Comparison of ENCODE assay signal across 24 mouse cellular contexts in genomic region chr1:40670025-40670424, GRCm38 (mm10). TPM values are rescaled to one million over a fixed set of nuclear protein-coding genes. Genes with fewer than 3 reads are reported as not detected.
A peak's percentile ranks its signal among the peaks of the same experiment; 100 is the strongest.
DNase-seq lines count a peak whose midpoint lies in the region; ATAC-seq and TF ChIP-seq lines count a peak whose summit lies in the region.
"Had no signal": no experiment of that assay in that cellular context is flagged by ENCODE, and none has a peak within 500 bp of the region (broad histone marks: within the 10 kb centered on the region; RNA-seq: fewer than 3 reads in every experiment).

No protein-coding gene starts in this region.

- H3K27me3 ChIP-seq in heart, embryonic 12.5 days (replicated peaks), result peaks cover 16% of the 10 kb centered on the region; the same call in 1 of the 2 replicates
- H3K27me3 ChIP-seq in heart, embryonic 15.5 days, result 0 out of 2 replicates have a peak, but pooled peaks cover 3% of the 10 kb centered on the region
- no peaks in the 10 kb centered on the region for H3K27me3 ChIP-seq in cerebellum, adult 2 months (ENCODE audit: control insufficient read depth, insufficient read depth, low read length)
- H3K27me3 ChIP-seq: forebrain, embryonic 13.5 days; hindbrain, embryonic 12.5 days; hindbrain, embryonic 15.5 days; intestine, embryonic 15.5 days; kidney, embryonic 15.5 days had no signal

- TF ChIP-seq POLR2A in cerebellum, adult 2 months (IDR thresholded peaks at IDR 0.05; ENCODE audit: borderline replicate concordance, insufficient read depth, low read length), result no peak

- H3K27ac ChIP-seq in heart, embryonic 12.5 days (ENCODE audit: poor library complexity, severe bottlenecking), result no peak overlapping the region
- H3K27ac ChIP-seq in heart, embryonic 15.5 days, result peak overlapping the region; percentile 24; the same call in 1 of the 2 replicates
- H3K27ac ChIP-seq in cerebellum, adult 2 months (ENCODE audit: insufficient read depth, low read length), result no peak overlapping the region
- H3K27ac ChIP-seq: forebrain, embryonic 10.5 days; forebrain, embryonic 13.5 days; hindbrain, embryonic 12.5 days; hindbrain, embryonic 15.5 days; intestine, embryonic 15.5 days; kidney, embryonic 15.5 days had no signal

- TF ChIP-seq CTCF in cerebellum, adult 2 months (IDR thresholded peaks at IDR 0.05; ENCODE audit: borderline replicate concordance, insufficient read depth, low read depth, low read length), result no peak

- peak; percentile 72 to 75 for DNase-seq in heart, adult 18-20 months
- peak; percentile 56 for DNase-seq in heart, adult 9 months (ENCODE audit: low spot score in 2 of 2)
- DNase-seq in heart, postnatal 10 days, result peak; percentile 69 to 73
- no peak for DNase-seq in cerebellum, adult 2 months
- no peak for DNase-seq in layer of hippocampus, postnatal 10 days (ENCODE audit: low spot score in 2 of 2)
- DNase-seq: adrenal gland, adult 2 months; adrenal gland, postnatal 14 days; cerebellum, adult 11-12 months; cerebellum, adult 9-10 months; cerebellum, postnatal 14 days; gastrocnemius, postnatal 14 days; kidney, adult 11 months; kidney, adult 8-10 months had no signal

- no peak overlapping the region for H3K9ac ChIP-seq in heart, embryonic 12.5 days
- H3K9ac ChIP-seq in heart, embryonic 15.5 days, result no peak overlapping the region
- H3K9ac ChIP-seq: forebrain, embryonic 13.5 days; hindbrain, embryonic 12.5 days; hindbrain, embryonic 15.5 days; intestine, embryonic 15.5 days; kidney, embryonic 15.5 days had no signal

- H3K9me3 ChIP-seq in heart, embryonic 12.5 days (replicated peaks), result peaks cover 5% of the 10 kb centered on the region; the same call in 1 of the 2 replicates
- no peaks in the 10 kb centered on the region for H3K9me3 ChIP-seq in heart, embryonic 15.5 days (replicated peaks)
- H3K9me3 ChIP-seq: forebrain, embryonic 13.5 days; hindbrain, embryonic 15.5 days; intestine, embryonic 15.5 days; kidney, embryonic 15.5 days had no signal

- intact Hi-C loops in heart, postnatal 10 days (cut with DNase I), result no loop called here

- 0 out of 2 replicates have a peak, but pooled peaks cover 4% of the 10 kb centered on the region for H3K4me1 ChIP-seq in heart, embryonic 12.5 days (replicated peaks)
- H3K4me1 ChIP-seq in heart, embryonic 15.5 days (replicated peaks), result peaks cover 7% of the 10 kb centered on the region; the same call in 1 of the 2 replicates
- H3K4me1 ChIP-seq in cerebellum, adult 2 months (ENCODE audit: control insufficient read depth, insufficient read depth, low read length), result no peaks in the 10 kb centered on the region
- H3K4me1 ChIP-seq: forebrain, embryonic 10.5 days; forebrain, embryonic 13.5 days; hindbrain, embryonic 12.5 days; hindbrain, embryonic 15.5 days; intestine, embryonic 15.5 days had no signal

- 52% methylated on average over 3 of the region's 3 CpGs for WGBS in heart, embryonic 12.5 days
- WGBS in heart, embryonic 15.5 days, result 37% methylated on average over 3 of the region's 3 CpGs
- 84% methylated on average over 3 of the region's 3 CpGs for WGBS in cerebellum, adult 2 months

- no peak overlapping the region for H3K4me3 ChIP-seq in heart, embryonic 12.5 days
- H3K4me3 ChIP-seq in heart, embryonic 15.5 days, result no peak overlapping the region
- H3K4me3 ChIP-seq in cerebellum, adult 2 months (replicated peaks; ENCODE audit: insufficient read depth, low read depth, low read length), result no peak overlapping the region
- H3K4me3 ChIP-seq: forebrain, embryonic 10.5 days; forebrain, embryonic 13.5 days; hindbrain, embryonic 12.5 days; hindbrain, embryonic 15.5 days; intestine, embryonic 15.5 days; kidney, embryonic 15.5 days had no signal

- ATAC-seq in heart, embryonic 12.5 days (ENCODE audit: insufficient number of reproducible peaks, low FRiP score), result no peak
- ATAC-seq in heart, embryonic 15.5 days (replicated peaks; ENCODE audit: insufficient number of reproducible peaks, insufficient read depth, low FRiP score, low read depth), result 0 out of 2 replicates have a peak, but pooled peaks have one; percentile 50
- ATAC-seq: CD4-positive, CD25-positive, alpha-beta regulatory T cell, adult 4 months; forebrain, embryonic 13.5 days; forebrain, embryonic 16.5 days; intestine, embryonic 15.5 days had no signal

- no peaks in the 10 kb centered on the region for H3K36me3 ChIP-seq in heart, embryonic 12.5 days
- H3K36me3 ChIP-seq in heart, embryonic 15.5 days, result no peaks in the 10 kb centered on the region
- H3K36me3 ChIP-seq: forebrain, embryonic 10.5 days; hindbrain, embryonic 12.5 days; hindbrain, embryonic 15.5 days; intestine, embryonic 15.5 days; kidney, embryonic 15.5 days had no signal

- no peak overlapping the region for H3K4me2 ChIP-seq in heart, embryonic 12.5 days
- no peak overlapping the region for H3K4me2 ChIP-seq in heart, embryonic 15.5 days
- H3K4me2 ChIP-seq: forebrain, embryonic 13.5 days; hindbrain, embryonic 12.5 days; hindbrain, embryonic 15.5 days; intestine, embryonic 15.5 days; kidney, embryonic 15.5 days had no signal

RNA-seq across cellular contexts. Expression of gene Slc9a2, which starts 10.3 kb away (rescaled TPM):
- total RNA-seq in heart, adult 18-20 months (2021), result 1 to 10 TPM; 2.7 to 2.8 TPM
- 0.04 and 0.05 TPM in 2 replicates for polyA plus RNA-seq in heart, embryonic 12.5 days (2016; fragmentation: Nextera tagmentation; extraction: Ambion mirVana)
- 0.37 and 0.67 TPM in 2 replicates for polyA plus RNA-seq in heart, embryonic 15.5 days (2015; fragmentation: Nextera tagmentation; extraction: Ambion mirVana)
- total RNA-seq in heart, postnatal 10 days (2021), result under 1 TPM; 0.50 to 0.84 TPM
- polyA plus RNA-seq in cerebellum, adult 2 months (2012; rRNA removed), result 0.92 and 1.4 TPM in 2 replicates
- total RNA-seq in layer of hippocampus, postnatal 10 days (2021), result 10 to 100 TPM; 14.9 to 16.2 TPM
- total RNA-seq: adrenal gland, postnatal 14 days; MEL had no signal
- polyA plus RNA-seq: CD4-positive, CD25-positive, alpha-beta regulatory T cell, adult 4 months; forebrain, embryonic 10.5 days had no signal

Comparison
In these comparisons a context has a peak if more than half of its experiments do, and no peak if none do; other contexts are left out.
1. DNase-seq: peak in heart, adult 18-20 months (2 of 2), heart, adult 9 months (2 of 2) and heart, postnatal 10 days (2 of 2); none in cerebellum, adult 2 months (0 of 2) and layer of hippocampus, postnatal 10 days (0 of 2).
2. RNA of gene Slc9a2, which starts 10.3 kb away (total RNA-seq): 14.9 to 16.2 TPM in layer of hippocampus, postnatal 10 days; 2.7 to 2.8 TPM in heart, adult 18-20 months and 0.50 to 0.84 TPM in heart, postnatal 10 days; every median in the first group is over 4 times any median in the second.